In the genomic region with DNA sequence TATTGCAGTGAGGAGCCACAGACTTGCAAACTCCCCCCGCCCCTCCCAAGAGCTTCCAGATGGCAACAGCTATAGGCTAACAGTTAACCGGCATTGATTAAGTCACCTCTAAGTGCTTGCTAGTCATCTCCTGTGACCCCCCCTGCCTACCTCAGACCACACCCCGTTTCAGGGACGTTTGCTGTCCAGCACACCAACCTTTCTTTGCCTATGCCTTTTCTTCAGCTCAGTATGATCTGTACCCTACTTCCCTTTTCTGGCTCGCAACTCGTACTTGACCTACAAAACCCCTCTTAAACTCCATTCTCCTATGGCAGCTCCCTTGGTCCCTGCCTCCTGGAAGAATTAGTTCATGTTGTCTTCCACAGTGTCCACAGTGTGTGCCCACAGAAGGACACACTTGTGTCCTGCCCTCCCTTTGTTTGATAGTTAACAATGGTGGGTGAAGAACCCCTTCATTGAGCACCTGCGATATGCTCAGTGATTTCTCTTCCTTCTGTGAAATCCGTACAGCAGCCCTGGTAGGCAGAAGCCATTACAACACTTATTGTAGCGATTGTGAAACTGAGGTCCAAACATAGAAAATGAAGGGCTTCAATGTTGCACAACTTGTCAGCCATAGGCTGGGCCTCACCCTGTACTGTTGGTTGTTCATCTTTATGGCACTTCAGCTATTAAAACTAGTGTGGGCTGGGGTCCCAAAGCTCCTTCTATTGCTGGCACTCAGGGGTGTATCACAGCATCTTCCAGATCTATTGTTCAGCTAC, we compare ENCODE assay signal across 10 mouse cellular contexts. TPM values are rescaled to one million over a fixed set of nuclear protein-coding genes. Genes with fewer than 3 reads are reported as not detected.
DNase-seq lines count a peak whose midpoint lies in the region; ATAC-seq and TF ChIP-seq lines count a peak whose summit lies in the region.
"Had no signal": no experiment of that assay in that cellular context is flagged by ENCODE, and none has a peak within 500 bp of the region (broad histone marks: within the 10 kb centered on the region; RNA-seq: fewer than 3 reads in every experiment).

No protein-coding gene starts in this region.

- H3K4me3 ChIP-seq in hindbrain, embryonic 10.5 days, result peak overlapping the region; percentile 26; the same call in 1 of the 2 replicates
- H3K4me3 ChIP-seq in hindbrain, embryonic 14.5 days (replicated peaks; ENCODE audit: low read length), result no peak overlapping the region
- no peak overlapping the region for H3K4me3 ChIP-seq in liver, embryonic 14.5 days (ENCODE audit: insufficient read depth in 1 of 2, low read depth in 2 of 2, low read length in 2 of 2)

- no peak for DNase-seq in hindbrain, embryonic 10.5 days (ENCODE audit: low spot score)
- DNase-seq in hindbrain, embryonic 14.5 days (ENCODE audit: low spot score), result no peak
- DNase-seq in A20 (ENCODE audit: low read depth, low spot score), result peak; percentile 88
- no peak for DNase-seq in liver, embryonic 14.5 days (ENCODE audit: low read depth in 3 of 3, low spot score in 3 of 3)
- DNase-seq in ovary, adult 18-20 months (ENCODE audit: low spot score), result no peak
- no peak for DNase-seq in right cerebral cortex, adult 18-20 months
- DNase-seq in embryo, embryonic 9.5 days (ENCODE audit: extremely low spot score), result no peak
- DNase-seq: cerebellum, adult 9-11 months; layer of hippocampus, postnatal 36 days had no signal

- no peaks in the 10 kb centered on the region for H3K9me3 ChIP-seq in hindbrain, embryonic 10.5 days
- no peaks in the 10 kb centered on the region for H3K9me3 ChIP-seq in hindbrain, embryonic 14.5 days (ENCODE audit: control insufficient read depth, low read length)
- no peaks in the 10 kb centered on the region for H3K9me3 ChIP-seq in liver, embryonic 14.5 days (ENCODE audit: control insufficient read depth, low read length)

- WGBS in hindbrain, embryonic 10.5 days, result 68% methylated on average over 9 of the region's 9 CpGs
- WGBS in hindbrain, embryonic 14.5 days, result 69% methylated on average over 9 of the region's 9 CpGs
- WGBS in liver, embryonic 14.5 days (ENCODE audit: insufficient replicate concordance), result 25% methylated on average over 9 of the region's 9 CpGs

- H3K36me3 ChIP-seq in hindbrain, embryonic 10.5 days, result no peaks in the 10 kb centered on the region
- no peaks in the 10 kb centered on the region for H3K36me3 ChIP-seq in hindbrain, embryonic 14.5 days (replicated peaks; ENCODE audit: control insufficient read depth, insufficient read depth)
- H3K36me3 ChIP-seq in liver, embryonic 14.5 days (replicated peaks; ENCODE audit: control insufficient read depth, insufficient read depth, low read depth), result no peaks in the 10 kb centered on the region

- no peak for TF ChIP-seq EP300 in liver, embryonic 14.5 days (IDR thresholded peaks at IDR 0.05; ENCODE audit: low read depth)

- no peak for ATAC-seq in hindbrain, embryonic 14.5 days (ENCODE audit: low FRiP score)
- ATAC-seq in common myeloid progenitor, adult 5-6 weeks (replicated peaks; ENCODE audit: low read depth, poor library complexity, severe bottlenecking), result peak; percentile 48
- peak; percentile 34; the same call in 1 of the 2 replicates for ATAC-seq in liver, embryonic 14.5 days (ENCODE audit: insufficient read depth)

- H3K27ac ChIP-seq in hindbrain, embryonic 10.5 days, result peak overlapping the region; percentile 51
- H3K27ac ChIP-seq in hindbrain, embryonic 14.5 days, result no peak overlapping the region
- no peak overlapping the region for H3K27ac ChIP-seq in liver, embryonic 14.5 days

- TF ChIP-seq CTCF in liver, embryonic 14.5 days (IDR thresholded peaks at IDR 0.05; ENCODE audit: low read depth), result no peak

- no peak overlapping the region for H3K4me2 ChIP-seq in hindbrain, embryonic 14.5 days (replicated peaks)
- H3K4me2 ChIP-seq in liver, embryonic 14.5 days (ENCODE audit: low read depth), result peak overlapping the region; percentile 34

- H3K27me3 ChIP-seq in hindbrain, embryonic 10.5 days (ENCODE audit: insufficient read depth, poor library complexity, severe bottlenecking), result peaks cover 50% of the 10 kb centered on the region
- no peaks in the 10 kb centered on the region for H3K27me3 ChIP-seq in hindbrain, embryonic 14.5 days (ENCODE audit: control insufficient read depth, insufficient read depth, low read length)
- no peaks in the 10 kb centered on the region for H3K27me3 ChIP-seq in liver, embryonic 14.5 days (ENCODE audit: control insufficient read depth, insufficient read depth, low read length)

- H3K9ac ChIP-seq in hindbrain, embryonic 14.5 days, result no peak overlapping the region
- H3K9ac ChIP-seq in liver, embryonic 14.5 days (replicated peaks), result no peak overlapping the region

- peaks cover 30% of the 10 kb centered on the region for H3K4me1 ChIP-seq in hindbrain, embryonic 10.5 days (replicated peaks)
- H3K4me1 ChIP-seq in hindbrain, embryonic 14.5 days (replicated peaks; ENCODE audit: control insufficient read depth, insufficient read depth, low read length), result peaks cover 10% of the 10 kb centered on the region; the same call in 1 of the 2 replicates
- H3K4me1 ChIP-seq in liver, embryonic 14.5 days (replicated peaks; ENCODE audit: control insufficient read depth in 2 of 2, insufficient read depth in 2 of 2, low read length in 1 of 2), result peaks cover 0 to 16% of the 10 kb centered on the region in 2 experiments; a peak in 2 of 4 replicates

RNA-seq across cellular contexts. Expression of gene Tpst2, which starts 10.3 kb away (rescaled TPM):
- 37.2 and 40.9 TPM in 2 replicates for polyA plus RNA-seq in hindbrain, embryonic 10.5 days (2016; fragmentation: Nextera tagmentation; extraction: Ambion mirVana)
- polyA plus RNA-seq in hindbrain, embryonic 14.5 days (2014; fragmentation: Nextera tagmentation; extraction: Ambion mirVana), result 29.0 and 30.4 TPM in 2 replicates
- total RNA-seq in common myeloid progenitor, adult 5-6 weeks (2017), result 23.7 and 32.0 TPM in 2 replicates
- polyA plus RNA-seq in liver, embryonic 14.5 days (2012; rRNA removed), result 16.2 and 17.2 TPM in 2 replicates
- polyA plus RNA-seq in liver, embryonic 14.5 days (2014; fragmentation: Nextera tagmentation; extraction: Ambion mirVana), result 30.7 and 30.9 TPM in 2 replicates

RNA-seq across cellular contexts. Expression of gene Crybb1, which starts 10.6 kb away (rescaled TPM):
- polyA plus RNA-seq in hindbrain, embryonic 10.5 days (2016; fragmentation: Nextera tagmentation; extraction: Ambion mirVana), result 0.19 and 0.42 TPM in 2 replicates
- 3.6 and 3.9 TPM in 2 replicates for polyA plus RNA-seq in hindbrain, embryonic 14.5 days (2014; fragmentation: Nextera tagmentation; extraction: Ambion mirVana)
- total RNA-seq in common myeloid progenitor, adult 5-6 weeks (2017), result not detected in 2 replicates
- polyA plus RNA-seq in liver, embryonic 14.5 days (2012; rRNA removed), result not detected in 2 replicates
- 0.24 TPM in 1 of 2 replicates, not detected in the other for polyA plus RNA-seq in liver, embryonic 14.5 days (2014; fragmentation: Nextera tagmentation; extraction: Ambion mirVana)

RNA-seq across cellular contexts. Expression of gene Cryba4, which starts 13.9 kb away (rescaled TPM):
- 0.35 and 1.4 TPM in 2 replicates for polyA plus RNA-seq in hindbrain, embryonic 10.5 days (2016; fragmentation: Nextera tagmentation; extraction: Ambion mirVana)
- 1.6 and 3.2 TPM in 2 replicates for polyA plus RNA-seq in hindbrain, embryonic 14.5 days (2014; fragmentation: Nextera tagmentation; extraction: Ambion mirVana)
- not detected in 2 replicates for total RNA-seq in common myeloid progenitor, adult 5-6 weeks (2017)
- polyA plus RNA-seq in liver, embryonic 14.5 days (2012; rRNA removed), result 0.39 and 0.63 TPM in 2 replicates
- polyA plus RNA-seq in liver, embryonic 14.5 days (2014; fragmentation: Nextera tagmentation; extraction: Ambion mirVana), result 0.59 and 0.95 TPM in 2 replicates

RNA-seq across cellular contexts. Expression of gene Tfip11, which starts 60.0 kb away (rescaled TPM):
- 39.9 and 43.7 TPM in 2 replicates for polyA plus RNA-seq in hindbrain, embryonic 10.5 days (2016; fragmentation: Nextera tagmentation; extraction: Ambion mirVana)
- 24.9 and 26.4 TPM in 2 replicates for polyA plus RNA-seq in hindbrain, embryonic 14.5 days (2014; fragmentation: Nextera tagmentation; extraction: Ambion mirVana)
- 18.6 and 23.8 TPM in 2 replicates for total RNA-seq in common myeloid progenitor, adult 5-6 weeks (2017)
- polyA plus RNA-seq in liver, embryonic 14.5 days (2012; rRNA removed), result 10.7 and 11.6 TPM in 2 replicates
- polyA plus RNA-seq in liver, embryonic 14.5 days (2014; fragmentation: Nextera tagmentation; extraction: Ambion mirVana), result 8.0 and 9.2 TPM in 2 replicates
